Mouse (Mus musculus): ENCODE measurements at regions not wholly inside any gene's neighbourhood (a gene's known extent, or its start where the extent isn't known, plus 50 kb on each side); places are given as distances from the start of the nearest gene placed in this dataset.

GRCm38 (mm10) chr3:156301745-156302144 is 259.8 kb upstream of the Negr1 start:
- Histone ChIP-seq H3K9ac (replicated peaks) (no peak overlapping the region), H3K4me1 (ENCODE audit: insufficient read depth) (no peaks in the 10 kb centered on the region), H3K27me3 (ENCODE audit: insufficient read depth, low read length) (no peaks in the 10 kb centered on the region), H3K9me3 (ENCODE audit: low read length) (no peaks in the 10 kb centered on the region), H3K4me3 (ENCODE audit: low read depth, low read length) (no peak overlapping the region), H3K27ac (ENCODE audit: low read depth) (no peak overlapping the region), H3K4me2 (ENCODE audit: low read depth, low read length) (no peak overlapping the region), H3K36me3 (replicated peaks; ENCODE audit: insufficient read depth, low read length) (no peaks in the 10 kb centered on the region)
- TF ChIP-seq EP300 (IDR thresholded peaks at IDR 0.05; ENCODE audit: low read depth): no peak
- TF ChIP-seq CTCF (IDR thresholded peaks at IDR 0.05; ENCODE audit: low read depth): no peak
- 78% methylated on average over 3 of the region's 3 CpGs for WGBS (ENCODE audit: insufficient replicate concordance)
- DNase-seq (no peak), ATAC-seq (no peak)

- DNase-seq (no peak), ATAC-seq (no peak)
- Histone ChIP-seq H3K4me2 (ENCODE audit: low read depth, low read length) (no peak overlapping the region), H3K9ac (replicated peaks) (no peak overlapping the region), H3K36me3 (replicated peaks; ENCODE audit: insufficient read depth, low read length) (no peaks in the 10 kb centered on the region), H3K27ac (ENCODE audit: low read depth) (no peak overlapping the region), H3K4me3 (ENCODE audit: low read depth, low read length) (no peak overlapping the region), H3K27me3 (ENCODE audit: insufficient read depth, low read length) (no peaks in the 10 kb centered on the region), H3K4me1 (ENCODE audit: insufficient read depth) (no peaks in the 10 kb centered on the region), H3K9me3 (ENCODE audit: low read length) (no peaks in the 10 kb centered on the region)
- WGBS (ENCODE audit: insufficient replicate concordance): 53% methylated on average over 4 of the region's 4 CpGs
- TF ChIP-seq CTCF (IDR thresholded peaks at IDR 0.05; ENCODE audit: low read depth): no peak
- no peak for TF ChIP-seq EP300 (IDR thresholded peaks at IDR 0.05; ENCODE audit: low read depth)
Observed at GRCm38 (mm10) chr3:156304174-156304573, 257.4 kb upstream of the Negr1 start.

GRCm38 (mm10) chr3:156305064-156305463 is 256.5 kb upstream of the Negr1 start:
- no peaks in the 10 kb centered on the region for H3K36me3 ChIP-seq (replicated peaks; ENCODE audit: insufficient read depth, low read length)
- H3K27me3 ChIP-seq (ENCODE audit: insufficient read depth, low read length): no peaks in the 10 kb centered on the region
- TF ChIP-seq CTCF (IDR thresholded peaks at IDR 0.05; ENCODE audit: low read depth) (no peak), EP300 (IDR thresholded peaks at IDR 0.05; ENCODE audit: low read depth) (no peak)
- ATAC-seq (no peak), DNase-seq (no peak)
- no peak overlapping the region for H3K4me2 ChIP-seq (ENCODE audit: low read depth, low read length)
- no peaks in the 10 kb centered on the region for H3K9me3 ChIP-seq (ENCODE audit: low read length)
- H3K27ac ChIP-seq (ENCODE audit: low read depth): no peak overlapping the region
- H3K4me3 ChIP-seq (ENCODE audit: low read depth, low read length): no peak overlapping the region
- no peak overlapping the region for H3K9ac ChIP-seq (replicated peaks)
- H3K4me1 ChIP-seq (ENCODE audit: insufficient read depth): no peaks in the 10 kb centered on the region

- 73% methylated on average over 6 of the region's 6 CpGs for WGBS (ENCODE audit: insufficient replicate concordance)
- Histone ChIP-seq H3K4me2 (ENCODE audit: low read depth, low read length) (no peak overlapping the region), H3K36me3 (replicated peaks; ENCODE audit: insufficient read depth, low read length) (no peaks in the 10 kb centered on the region), H3K4me3 (ENCODE audit: low read depth, low read length) (no peak overlapping the region), H3K9ac (replicated peaks) (no peak overlapping the region), H3K4me1 (ENCODE audit: insufficient read depth) (no peaks in the 10 kb centered on the region), H3K27me3 (ENCODE audit: insufficient read depth, low read length) (no peaks in the 10 kb centered on the region), H3K9me3 (ENCODE audit: low read length) (no peaks in the 10 kb centered on the region), H3K27ac (ENCODE audit: low read depth) (no peak overlapping the region)
- TF ChIP-seq EP300 (IDR thresholded peaks at IDR 0.05; ENCODE audit: low read depth) (no peak), CTCF (IDR thresholded peaks at IDR 0.05; ENCODE audit: low read depth) (no peak)
- ATAC-seq: no peak
- DNase-seq: no peak
Observed at GRCm38 (mm10) chr3:156335033-156335793, 226.4 kb upstream of the Negr1 start.

- no peak for TF ChIP-seq CTCF (IDR thresholded peaks at IDR 0.05; ENCODE audit: low read depth)
- TF ChIP-seq EP300 (IDR thresholded peaks at IDR 0.05; ENCODE audit: low read depth): no peak
- DNase-seq: no peak
- Histone ChIP-seq H3K27me3 (ENCODE audit: insufficient read depth, low read length) (no peaks in the 10 kb centered on the region), H3K4me1 (ENCODE audit: insufficient read depth) (no peaks in the 10 kb centered on the region), H3K36me3 (replicated peaks; ENCODE audit: insufficient read depth, low read length) (no peaks in the 10 kb centered on the region), H3K9me3 (ENCODE audit: low read length) (no peaks in the 10 kb centered on the region), H3K27ac (ENCODE audit: low read depth) (no peak overlapping the region), H3K4me2 (ENCODE audit: low read depth, low read length) (no peak overlapping the region), H3K9ac (replicated peaks) (no peak overlapping the region), H3K4me3 (ENCODE audit: low read depth, low read length) (no peak overlapping the region)
- WGBS (ENCODE audit: insufficient replicate concordance): 37% methylated on average over 1 of the region's 1 CpGs
- no peak for ATAC-seq
Observed at GRCm38 (mm10) chr3:156341484-156341883, 220.1 kb upstream of the Negr1 start.

- DNase-seq (no peak), ATAC-seq (no peak)
- H3K4me3 ChIP-seq (ENCODE audit: low read depth, low read length): no peak overlapping the region
- H3K36me3 ChIP-seq (replicated peaks; ENCODE audit: insufficient read depth, low read length): no peaks in the 10 kb centered on the region
- H3K9ac ChIP-seq (replicated peaks): no peak overlapping the region
- TF ChIP-seq EP300 (IDR thresholded peaks at IDR 0.05; ENCODE audit: low read depth) (no peak), CTCF (IDR thresholded peaks at IDR 0.05; ENCODE audit: low read depth) (0 out of 2 replicates have a peak, but pooled peaks have one; percentile 1)
- no peaks in the 10 kb centered on the region for H3K4me1 ChIP-seq (ENCODE audit: insufficient read depth)
- no peaks in the 10 kb centered on the region for H3K9me3 ChIP-seq (ENCODE audit: low read length)
- WGBS (ENCODE audit: insufficient replicate concordance): 62% methylated on average over 4 of the region's 4 CpGs
- H3K27ac ChIP-seq (ENCODE audit: low read depth): no peak overlapping the region
- H3K27me3 ChIP-seq (ENCODE audit: insufficient read depth, low read length): no peaks in the 10 kb centered on the region
- no peak overlapping the region for H3K4me2 ChIP-seq (ENCODE audit: low read depth, low read length)
Observed at GRCm38 (mm10) chr3:156351727-156352126, 209.9 kb upstream of the Negr1 start.

All from liver, postnatal 0 days (tissue).